Mouse (Mus musculus) gastrocnemius, adult 8-10 months (tissue): ENCODE measurements at regions not wholly inside any gene's neighbourhood (a gene's known extent, or its start where the extent isn't known, plus 50 kb on each side); places are given as distances from the start of the nearest gene placed in this dataset.
"Not testable (repeated sequence)": the region's sequence is repeated elsewhere in the genome, so short reads cannot be mapped to it uniquely, and the experiment has no call there.

ENCODE experiments used
- DNase-seq, 2 experiments: peaks; one replicate each; pipeline ENCODE4 v3.0.0; 2022; ENCODE audit warnings: low spot score in 2 of 2

GRCm38 (mm10) chr2:72615869-72616268, 139.9 kb downstream of the Cdca7 start:
- no peak for DNase-seq

DNA sequence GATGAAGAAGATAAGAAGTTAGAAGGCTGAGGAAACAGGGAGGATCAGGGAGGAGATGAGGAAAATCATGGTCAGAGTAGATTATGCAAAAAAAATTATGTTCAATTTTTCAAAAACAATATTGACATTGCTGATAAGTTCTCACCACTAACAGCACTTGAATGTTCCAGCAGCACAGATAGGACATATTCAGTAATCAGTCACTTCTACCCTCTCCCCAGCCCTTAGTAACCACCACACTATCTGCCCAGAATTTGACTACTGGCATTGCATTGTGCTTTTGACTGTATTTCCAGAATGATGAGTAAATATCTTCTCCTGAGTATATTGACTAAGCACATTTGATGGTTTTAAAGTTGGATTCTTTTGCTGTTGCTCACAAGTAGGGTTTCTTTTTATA, 140.5 kb downstream of the Cdca7 start:
- DNase-seq, result no peak

DNA sequence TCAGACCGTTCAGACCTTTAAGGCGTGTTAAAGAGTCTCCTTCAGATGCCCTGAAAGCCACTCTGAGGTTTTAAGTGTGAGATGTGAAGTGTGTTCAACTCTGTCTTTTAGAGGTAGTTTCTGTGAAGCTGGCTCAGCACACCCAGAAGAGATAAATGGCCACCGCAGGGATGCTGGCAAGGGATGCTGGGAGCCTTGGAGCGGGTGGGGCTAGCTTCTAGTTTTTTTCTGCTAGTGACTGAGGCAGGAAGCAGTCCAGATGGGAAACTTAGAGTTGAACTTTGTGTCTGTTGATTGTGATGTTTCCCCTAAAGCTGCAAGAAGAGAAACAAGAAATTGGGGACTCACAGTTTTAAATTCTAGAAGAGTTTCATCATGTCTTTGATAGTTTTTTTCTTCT, 143.5 kb downstream of the Cdca7 start:
- no peak for DNase-seq

DNA sequence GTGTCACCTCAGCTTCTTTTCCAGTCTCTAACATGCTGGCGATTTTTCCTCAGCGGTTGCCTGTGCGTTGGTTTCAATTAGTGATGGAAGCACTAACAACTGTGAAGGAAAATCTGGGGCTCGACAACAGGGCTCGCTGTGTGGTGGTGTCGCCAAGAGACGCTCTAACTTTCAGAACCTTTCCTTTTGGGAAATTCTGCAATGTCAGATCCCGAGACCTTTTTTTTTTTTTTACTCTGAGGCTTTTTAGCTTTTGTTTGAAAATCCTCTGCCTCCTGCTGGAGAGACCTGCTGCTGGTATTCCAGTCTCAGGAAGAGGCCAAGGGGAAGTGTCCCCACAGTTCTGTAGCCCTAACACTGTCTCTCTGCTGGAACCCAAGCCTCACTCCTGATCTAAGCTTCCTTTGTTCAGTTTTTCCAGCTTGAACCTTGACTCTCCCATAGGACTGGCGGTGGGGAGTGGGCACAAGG, 144.3 kb downstream of the Cdca7 start:
- no peak for DNase-seq

DNA sequence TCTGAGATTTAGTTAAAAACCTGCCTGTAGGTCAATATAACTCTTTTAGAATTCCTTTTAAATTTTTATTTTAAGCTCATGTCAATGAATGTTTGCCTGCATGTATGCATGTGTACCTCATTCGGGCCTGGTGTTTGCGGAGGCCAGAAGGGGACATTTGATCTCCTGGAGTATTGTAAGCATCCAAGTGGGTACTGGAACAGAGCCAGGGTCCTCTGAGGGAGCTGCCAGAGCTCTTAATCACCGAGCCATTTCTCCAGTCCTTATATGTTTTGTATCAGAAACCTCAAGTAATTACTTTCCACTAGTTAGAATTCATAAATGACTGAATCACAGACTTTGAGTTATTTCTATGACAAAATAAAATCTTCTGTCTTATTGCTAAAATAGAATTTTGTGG, 152.0 kb downstream of the Cdca7 start:
- no peak for DNase-seq

- DNase-seq, result no peak
Measured at GRCm38 (mm10) chr2:72628626-72629470, 152.9 kb downstream of the Cdca7 start.

GRCm38 (mm10) chr2:72629691-72630461, 153.9 kb downstream of the Cdca7 start:
- DNase-seq, result no peak

GRCm38 (mm10) chr2:72637881-72638620, 162.1 kb downstream of the Cdca7 start:
- DNase-seq, result no peak

- no peak for DNase-seq
Measured at GRCm38 (mm10) chr2:72639022-72639421, 163.1 kb downstream of the Cdca7 start.

DNA sequence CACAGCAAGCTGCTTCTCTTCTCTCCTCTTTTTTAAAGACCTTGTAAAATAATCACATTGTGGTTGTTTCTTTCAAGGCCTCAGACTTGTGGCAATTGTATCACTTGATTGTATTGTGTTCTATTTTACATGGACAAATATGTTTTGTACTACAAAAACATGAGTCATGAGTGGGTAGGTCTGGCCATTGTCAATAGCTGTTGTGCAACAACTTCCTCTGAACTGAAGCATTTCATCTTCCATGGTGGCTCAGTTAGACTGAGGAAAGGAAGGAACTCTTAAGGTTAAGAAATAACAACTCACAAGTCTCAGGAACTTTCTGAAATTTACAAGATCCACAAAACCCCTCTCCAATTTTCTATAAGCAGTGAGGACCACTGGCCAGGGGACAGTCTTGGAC, 165.3 kb downstream of the Cdca7 start:
- DNase-seq, result no peak

GRCm38 (mm10) chr2:72644151-72644843, 168.3 kb downstream of the Cdca7 start:
- no peak for DNase-seq

DNA sequence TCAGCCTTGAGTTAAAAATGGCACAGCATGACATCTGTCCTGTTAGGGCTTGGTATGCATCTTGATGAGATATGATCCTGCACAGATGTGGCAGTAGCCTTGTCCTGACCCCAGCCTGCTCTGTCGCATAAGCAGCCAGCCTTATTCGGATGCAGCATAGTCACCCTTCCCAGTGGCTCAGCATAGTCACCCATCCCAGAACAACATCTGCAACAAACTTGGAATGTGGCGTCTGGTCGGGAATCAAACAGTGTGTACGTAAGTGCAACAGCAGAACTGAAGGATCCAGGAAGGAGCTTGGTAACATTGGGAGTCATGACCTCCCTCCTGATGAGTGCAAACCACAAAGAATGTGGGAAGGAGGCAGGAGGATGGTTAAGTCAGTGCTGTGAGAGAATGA, 171.7 kb downstream of the Cdca7 start:
- DNase-seq, result no peak

DNA sequence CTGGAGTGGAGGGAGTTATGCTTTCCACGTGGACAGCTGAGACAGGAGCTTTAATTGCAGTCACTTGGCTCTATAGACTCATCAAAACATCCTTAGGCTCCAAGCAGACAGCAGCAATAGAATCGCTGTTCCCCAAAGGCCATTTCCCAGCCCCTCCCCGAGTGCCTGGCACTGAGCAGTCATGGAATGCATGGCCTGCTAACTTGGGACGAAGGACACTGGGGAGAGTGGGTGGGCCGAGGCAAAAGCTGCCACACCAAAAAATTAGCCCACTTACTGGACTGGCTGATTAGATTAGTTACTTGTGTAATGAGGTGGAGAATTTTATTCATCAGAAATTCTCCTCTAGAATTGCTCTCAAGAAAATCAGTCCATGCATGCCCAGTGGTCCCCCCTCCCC, 172.3 kb downstream of the Cdca7 start:
- no peak for DNase-seq

DNA sequence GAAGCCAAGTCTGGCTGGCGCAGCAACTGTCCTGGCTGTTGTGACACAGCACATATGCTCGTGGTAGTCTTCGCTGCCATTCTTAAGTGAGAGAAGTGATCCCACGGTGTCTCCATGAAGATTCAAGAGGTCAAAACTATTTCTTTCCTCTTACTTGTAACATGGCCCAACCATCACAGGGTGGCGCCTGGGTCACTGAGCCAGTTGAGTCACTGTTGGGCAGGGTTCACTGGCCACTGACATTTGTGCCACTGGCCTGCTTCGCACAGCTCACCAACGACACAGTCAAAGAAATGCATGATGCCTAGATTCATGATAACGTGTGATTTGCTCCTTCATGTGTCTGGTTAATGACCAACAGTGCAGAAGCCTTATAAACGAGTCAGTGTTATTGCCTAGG, 179.9 kb downstream of the Cdca7 start:
- DNase-seq, result no peak

DNA sequence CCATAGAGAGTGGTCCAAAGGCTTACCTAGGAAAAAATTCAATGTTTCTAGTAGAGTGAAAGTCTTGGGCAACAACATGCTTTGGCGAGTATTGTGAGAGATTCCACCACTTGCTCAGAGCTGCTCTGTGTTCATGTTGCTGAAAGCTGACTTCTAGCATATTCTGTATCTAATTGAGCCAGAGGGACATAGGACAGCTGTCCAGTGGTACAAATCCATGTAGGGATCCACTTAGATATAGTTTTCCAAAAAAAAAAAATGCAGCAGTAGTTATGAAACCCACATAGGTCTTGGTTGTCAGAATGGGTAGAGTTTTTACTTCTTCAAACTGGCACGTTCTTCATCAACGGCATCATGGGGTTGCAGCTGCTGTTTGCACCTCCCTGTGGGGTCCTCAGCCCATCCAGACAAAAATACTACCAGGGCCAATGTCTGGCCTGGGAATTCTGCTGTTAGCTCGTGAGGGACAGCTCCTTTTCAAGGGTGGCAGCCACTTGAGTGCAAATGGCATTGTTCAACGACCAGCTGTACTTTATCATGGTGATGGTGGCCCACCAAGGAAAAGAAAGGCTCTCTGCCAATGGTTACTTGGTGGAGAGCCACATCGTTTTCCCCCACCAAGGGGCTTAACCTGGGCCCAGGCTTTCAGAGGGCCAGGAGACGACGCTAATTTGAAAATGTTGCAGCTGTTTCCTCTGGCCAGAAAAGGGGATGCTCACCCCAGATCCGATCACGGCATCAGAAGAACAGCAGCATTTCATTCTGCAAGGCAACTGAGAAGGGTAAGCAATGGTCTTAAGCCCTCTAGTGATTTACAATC, 181.4 kb downstream of the Cdca7 start:
- no peak for DNase-seq

GRCm38 (mm10) chr2:72662396-72662795, 186.4 kb downstream of the Cdca7 start:
- no peak for DNase-seq

DNA sequence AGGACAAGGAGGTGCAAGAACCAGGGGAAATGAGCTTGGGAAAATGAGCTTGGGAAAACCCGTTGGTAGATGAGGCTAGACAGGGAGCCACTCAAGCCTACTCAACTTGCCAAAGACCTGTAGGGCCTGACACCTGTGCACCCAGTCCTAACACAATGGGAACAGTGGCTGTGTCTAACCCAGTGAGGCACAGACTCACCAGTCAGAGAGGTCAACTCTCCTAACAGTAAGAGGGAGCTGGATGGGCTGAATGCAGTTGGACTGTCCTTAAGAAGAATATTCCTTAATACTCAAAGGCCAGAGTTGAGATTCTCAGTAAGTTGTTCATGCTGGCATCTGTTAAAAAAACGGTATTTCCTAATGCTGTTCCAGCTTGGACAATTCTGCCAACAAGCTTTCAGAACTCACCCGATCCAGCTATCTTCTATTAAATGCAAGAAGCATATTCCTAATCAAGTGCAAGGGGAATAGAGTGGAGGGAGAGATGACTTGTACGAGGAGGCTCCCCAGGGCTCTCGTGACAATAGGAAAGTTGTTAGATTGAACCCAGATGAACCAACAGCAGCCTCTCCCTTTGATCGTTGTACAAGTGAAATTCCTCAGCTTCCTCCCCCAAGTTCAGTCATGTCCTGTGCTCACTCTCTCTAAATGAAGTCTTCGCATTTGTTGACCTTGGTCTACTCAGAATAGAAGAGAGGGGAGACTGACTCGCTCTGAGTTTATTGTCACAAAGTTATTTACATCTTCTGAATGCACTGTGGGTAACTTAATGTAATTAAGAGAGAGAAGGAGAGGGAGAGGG, 187.2 kb downstream of the Cdca7 start:
- no peak for DNase-seq

- DNase-seq, result not testable (repeated sequence)
Measured at GRCm38 (mm10) chr2:72667396-72667795, 191.4 kb downstream of the Cdca7 start.
